Mouse (Mus musculus) heart, adult 2 months (tissue): ENCODE measurements around the gene Dcaf6.

Experiments used
- CTCF ChIP-seq: fragments of 200-600 bp; IDR thresholded peaks from 2 replicates; pipeline ENCODE4 v1.8.1; 2022; ENCODE audit warnings: antibody characterized with exemption, mild to moderate bottlenecking, moderate library complexity
- EP300 ChIP-seq: fragments of 200-500 bp; IDR thresholded peaks from 2 replicates; pipeline ENCODE4 v1.6.1; 2011; ENCODE audit warnings: low read depth, low read length, control low read depth; ENCODE audit not compliant: insufficient read depth
- POLR2A ChIP-seq: fragments of 200-500 bp; IDR thresholded peaks from 2 replicates; pipeline ENCODE4 v1.6.1; 2011; ENCODE audit warnings: mild to moderate bottlenecking, low read depth, low read length, control low read depth; ENCODE audit not compliant: insufficient read depth

- TF ChIP-seq POLR2A: no peak
- TF ChIP-seq CTCF: no peak
- no peak for TF ChIP-seq EP300
These were observed 1.2 kb downstream of the Dcaf6 start for GRCm38 (mm10) chr1:165459041-165459502.
